Mouse (Mus musculus) 416B (cell line): Measurements from ENCODE around the gene C2cd3.

Experiments
- DNase-seq: peaks from one replicate; pipeline ENCODE4 v3.0.0; 2011; ENCODE audit warnings: low read depth

C2cd3 gene

GRCm38 (mm10) chr7:100471407-100471797 is 99.4 kb downstream of the C2cd3 start:
- no peak for DNase-seq

DNA sequence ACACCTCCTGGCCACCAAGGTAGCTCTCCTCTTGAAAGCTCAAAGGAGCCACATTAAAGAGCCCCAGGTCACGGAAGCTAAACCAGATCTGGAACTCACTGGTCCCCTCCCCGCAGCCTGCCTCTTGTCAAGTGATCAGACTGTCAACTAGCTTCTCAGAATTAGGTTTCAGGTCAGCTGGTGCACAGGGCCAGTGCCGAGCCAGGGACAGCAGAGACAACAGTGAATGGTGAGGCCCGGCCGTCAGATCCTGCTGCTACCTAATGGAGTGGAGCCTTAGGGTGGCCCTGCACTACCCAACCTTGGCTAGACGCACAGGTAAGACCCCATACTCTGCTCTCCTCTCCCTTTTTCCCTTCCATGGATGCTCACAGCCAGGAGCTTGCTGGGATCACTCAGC is 100.7 kb downstream of the C2cd3 start, which contains the start of gene Ucp3:
Gene Ucp3, plus strand, starts transcription at position 214 of the 400 bp plus-strand sequence.
- no peak for DNase-seq

- DNase-seq = no peak
These were observed 101.9 kb downstream of the C2cd3 start for GRCm38 (mm10) chr7:100473846-100474454.

GRCm38 (mm10) chr7:100474680-100475079 is 102.6 kb downstream of the C2cd3 start:
- no peak for DNase-seq

GRCm38 (mm10) chr7:100479100-100479822 is 107.2 kb downstream of the C2cd3 start:
- DNase-seq = no peak

DNA sequence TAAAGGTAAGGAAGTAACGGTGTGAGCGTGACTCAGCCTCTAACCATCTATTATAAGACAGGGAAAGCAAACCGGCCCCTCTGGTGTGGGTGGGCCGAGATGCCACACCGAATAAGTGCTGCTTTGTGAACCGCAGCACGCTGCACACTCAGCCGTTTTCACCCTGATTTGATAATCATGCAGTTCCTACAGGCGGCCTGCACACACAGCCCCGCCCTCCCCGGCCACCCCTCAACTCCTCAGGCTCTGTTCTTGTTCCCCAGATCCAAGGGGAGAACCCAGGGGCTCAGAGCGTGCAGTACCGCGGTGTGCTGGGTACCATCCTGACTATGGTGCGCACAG is 107.8 kb downstream of the C2cd3 start:
- DNase-seq = no peak

GRCm38 (mm10) chr7:100480175-100480574 is 108.1 kb downstream of the C2cd3 start:
- no peak for DNase-seq

DNA sequence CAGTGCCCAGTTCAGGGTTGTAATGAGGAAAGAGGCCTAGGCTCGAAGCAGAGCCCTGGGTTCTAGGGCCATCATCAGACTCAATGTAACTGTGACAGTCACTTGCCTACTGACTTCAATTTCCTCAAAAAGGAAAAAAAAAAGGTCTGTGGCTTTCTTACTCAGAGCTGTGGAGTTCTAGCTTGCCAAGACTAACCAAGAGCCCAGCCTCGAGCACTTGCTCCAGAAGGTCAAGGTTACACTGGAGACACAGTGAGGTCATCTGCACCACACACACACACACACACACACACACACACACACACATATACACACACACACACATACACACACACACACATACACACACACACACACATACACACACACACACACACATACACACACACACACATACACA is 110.0 kb downstream of the C2cd3 start:
- DNase-seq = peak; percentile 77

DNA sequence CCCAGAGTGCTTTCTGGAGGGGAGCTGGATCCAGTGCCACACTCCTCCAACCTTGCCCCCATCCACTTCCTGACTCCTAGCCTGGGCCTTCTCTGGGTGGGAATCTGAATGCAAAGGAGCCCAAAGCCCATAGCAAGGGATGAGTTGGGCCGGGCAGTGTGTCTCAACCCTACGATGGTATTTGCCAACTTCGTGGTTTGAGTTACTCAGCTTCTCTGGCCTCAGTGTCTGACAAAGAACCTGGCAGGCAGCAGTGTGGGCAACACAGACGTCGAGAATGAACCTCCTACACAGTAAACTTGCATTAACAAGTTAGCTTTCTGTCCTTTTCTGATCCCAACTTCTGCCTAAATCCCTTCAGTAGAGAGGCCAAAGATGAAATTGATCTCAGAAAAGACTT is 112.5 kb downstream of the C2cd3 start:
- peak; percentile 75 for DNase-seq

DNA sequence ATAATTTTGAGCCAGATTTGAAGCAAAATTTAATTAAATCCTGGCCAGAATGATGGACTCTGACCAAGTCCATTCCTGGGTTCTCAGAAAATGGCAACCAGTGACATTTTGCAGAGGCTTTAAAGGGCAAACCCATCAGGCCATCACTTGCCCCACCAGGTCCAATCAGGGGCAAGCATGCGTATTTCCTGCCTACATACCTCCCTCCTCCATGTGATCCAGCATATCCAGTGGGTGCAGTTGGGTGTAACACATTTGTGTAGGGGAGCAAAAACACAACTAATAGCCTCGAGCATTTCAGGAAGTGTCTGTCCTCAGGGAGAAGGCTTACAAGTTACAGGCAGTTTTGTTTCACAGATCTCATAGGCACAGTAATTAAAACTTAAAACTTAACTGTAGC is 115.3 kb downstream of the C2cd3 start:
- DNase-seq = no peak

DNA sequence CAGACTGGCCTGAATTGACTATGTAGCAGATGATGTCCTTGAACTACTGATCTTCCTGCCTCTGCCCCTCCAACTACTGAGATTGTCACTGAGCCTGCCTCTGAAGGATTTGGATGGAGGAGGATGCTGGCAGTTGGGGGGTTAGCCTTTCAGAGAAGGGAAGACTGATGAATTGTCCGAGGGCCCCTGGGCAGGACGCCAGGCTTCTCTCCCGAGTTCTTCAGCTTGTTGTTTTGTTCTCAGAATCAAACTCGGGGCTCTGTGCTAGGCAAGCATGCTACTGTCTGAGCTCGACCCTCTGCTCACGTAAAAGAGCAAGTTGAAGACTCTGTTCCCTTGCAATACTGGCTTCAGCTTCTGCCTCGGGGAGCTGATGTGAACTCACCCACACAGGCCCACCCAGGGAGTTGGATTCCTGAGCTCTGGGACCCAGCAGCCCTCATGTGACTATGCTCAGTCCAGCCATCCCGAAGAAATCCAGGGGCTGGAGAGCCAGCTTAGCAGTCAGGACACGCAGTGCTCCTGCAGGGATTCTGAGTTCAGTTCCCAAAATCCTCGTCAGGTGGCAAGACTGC is 116.5 kb downstream of the C2cd3 start:
- no peak for DNase-seq

- DNase-seq = peak; percentile 70
These were observed 120.5 kb downstream of the C2cd3 start for GRCm38 (mm10) chr7:100492391-100493116.

GRCm38 (mm10) chr7:100493117-100493483 is 121.1 kb downstream of the C2cd3 start, which contains the start of gene Ucp2:
Gene Ucp2, plus strand, starts transcription at chr7:100493337.
- DNase-seq = peak; percentile 96

DNA sequence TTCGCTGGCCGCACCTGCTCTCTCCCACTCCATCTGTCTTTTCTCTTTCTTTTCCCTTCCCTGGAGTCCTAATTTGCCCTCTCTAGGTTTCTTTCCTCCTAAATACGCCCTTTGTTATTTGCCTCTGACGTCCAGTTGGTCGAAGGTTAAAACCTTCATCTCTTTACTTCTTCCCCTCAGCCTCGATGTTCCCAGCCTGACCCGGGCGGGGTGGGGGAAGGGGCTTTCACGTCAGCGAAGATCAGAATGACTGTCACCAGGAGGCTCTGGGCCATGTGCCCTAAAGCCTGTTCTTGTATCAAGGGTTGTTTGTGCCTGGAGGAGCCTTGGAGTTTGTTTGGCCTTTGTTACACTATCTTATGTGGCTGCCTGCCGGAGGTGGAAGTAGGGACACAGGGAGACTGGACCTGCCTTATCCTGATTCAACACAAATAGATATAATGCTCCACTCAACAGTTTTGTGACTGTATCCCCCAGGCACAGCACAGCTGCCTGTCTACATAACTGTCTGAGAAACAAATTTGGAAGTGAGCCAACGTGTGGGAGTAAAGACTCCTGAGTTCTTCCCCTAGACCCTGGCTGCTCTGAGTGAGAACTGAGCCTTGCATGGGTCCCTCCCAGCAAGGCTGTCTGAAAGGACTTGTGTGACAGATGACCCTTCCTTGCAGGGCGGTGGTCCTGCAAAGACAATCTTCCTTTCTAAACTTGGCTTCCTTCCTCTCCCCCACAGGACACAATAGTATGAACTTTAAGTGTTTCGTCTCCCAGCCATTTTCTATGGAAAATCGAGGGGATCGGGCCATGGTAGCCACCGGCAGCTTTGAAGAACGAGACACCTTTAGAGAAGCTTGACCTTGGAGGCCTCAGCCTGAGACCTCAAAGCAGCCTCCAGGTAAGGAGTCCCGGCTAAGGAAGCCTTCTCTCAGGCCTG is 121.7 kb downstream of the C2cd3 start:
- peak; percentile 67 for DNase-seq

GRCm38 (mm10) chr7:100494415-100494831 is 122.4 kb downstream of the C2cd3 start:
- no peak for DNase-seq

DNA sequence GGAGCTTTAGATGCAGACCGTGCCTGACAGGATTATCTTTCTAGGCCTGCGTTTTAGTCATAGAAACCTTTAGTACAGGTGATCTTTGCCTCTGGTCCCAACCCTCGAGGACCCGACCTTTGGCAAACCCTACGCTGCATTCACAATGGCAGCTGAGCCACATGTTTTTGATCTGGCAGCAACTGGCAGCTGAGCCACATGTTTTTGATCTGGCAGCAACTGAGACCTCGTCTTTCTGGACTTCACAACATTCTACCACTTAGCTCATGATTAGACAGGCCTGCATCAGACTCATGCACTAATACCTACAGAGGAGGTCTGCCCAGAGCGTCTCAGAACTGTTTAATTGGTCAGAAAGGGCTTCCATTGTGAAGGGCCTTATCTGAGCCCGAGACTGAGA is 123.0 kb downstream of the C2cd3 start:
- DNase-seq = no peak

- DNase-seq = peak; percentile 62
These were observed 123.7 kb downstream of the C2cd3 start for GRCm38 (mm10) chr7:100495581-100496251.

- DNase-seq = no peak
These were observed 124.3 kb downstream of the C2cd3 start for GRCm38 (mm10) chr7:100496371-100496770.

- DNase-seq = no peak
These were observed 124.8 kb downstream of the C2cd3 start for GRCm38 (mm10) chr7:100496791-100497190.

DNA sequence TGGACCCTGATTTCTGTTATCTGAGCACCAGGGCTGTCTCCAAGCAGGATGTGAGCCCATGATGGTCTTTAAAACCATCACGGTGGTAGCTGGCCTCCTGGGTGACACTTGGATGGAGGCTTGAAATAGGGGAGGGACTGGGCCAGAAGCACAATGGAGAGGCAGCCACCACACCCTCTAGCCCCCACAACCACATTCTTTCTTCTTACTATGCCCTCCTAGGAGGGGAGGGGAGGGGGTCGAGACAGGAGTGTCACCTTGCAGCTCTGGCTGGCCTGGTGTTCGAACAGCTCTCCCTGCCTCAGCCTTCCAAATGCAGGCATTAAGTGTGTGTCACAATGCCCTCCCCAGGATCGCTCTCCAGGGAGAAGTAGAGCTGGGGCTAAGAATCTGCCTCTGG is 125.4 kb downstream of the C2cd3 start:
- DNase-seq = no peak

DNA sequence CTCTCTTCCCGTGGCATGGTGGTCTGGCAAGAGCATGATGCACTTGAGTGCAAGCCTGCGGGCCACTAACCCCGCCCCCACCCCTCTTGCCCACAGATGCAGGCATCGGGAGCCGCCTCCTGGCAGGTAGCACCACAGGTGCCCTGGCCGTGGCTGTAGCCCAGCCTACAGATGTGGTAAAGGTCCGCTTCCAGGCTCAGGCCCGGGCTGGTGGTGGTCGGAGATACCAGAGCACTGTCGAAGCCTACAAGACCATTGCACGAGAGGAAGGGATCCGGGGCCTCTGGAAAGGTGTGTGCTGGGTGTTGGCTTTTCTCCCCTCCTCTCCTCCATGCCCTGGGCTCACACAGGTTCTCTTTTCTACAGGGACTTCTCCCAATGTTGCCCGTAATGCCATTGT is 125.9 kb downstream of the C2cd3 start:
- no peak for DNase-seq
